Mouse (Mus musculus) lung, adult 2 months (tissue): ENCODE measurements around the gene Dennd2a.

Source experiments
- CTCF ChIP-seq: fragments of 200-500 bp; IDR thresholded peaks from 2 replicates; pipeline ENCODE4 v1.5.1; 2011; ENCODE audit warnings: mild to moderate bottlenecking, low read length, control low read depth; ENCODE audit not compliant: insufficient read depth
- POLR2A ChIP-seq: fragments of 200-500 bp; IDR thresholded peaks from 2 replicates; pipeline ENCODE4 v1.6.1; 2011; ENCODE audit warnings: low read depth, mild to moderate bottlenecking, control low read depth, low read length, borderline replicate concordance; ENCODE audit errors: extremely low read depth

- TF ChIP-seq CTCF (no peak), POLR2A (no peak)
Observed at GRCm38 (mm10) chr6:39551981-39552636, 5.6 kb downstream of the Dennd2a start.
